Comparison of ENCODE assay signal across 21 mouse cellular contexts in genomic region chr8:24383963-24384435, GRCm38 (mm10).
DNase-seq lines count a peak whose midpoint lies in the region; ATAC-seq and TF ChIP-seq lines count a peak whose summit lies in the region.
"Had no signal": no experiment of that assay in that cellular context is flagged by ENCODE, and none has a peak within 500 bp of the region (broad histone marks: within the 10 kb centered on the region; RNA-seq: fewer than 3 reads in every experiment).

No protein-coding gene starts in this region.

- no peaks in the 10 kb centered on the region for H3K36me3 ChIP-seq in kidney, embryonic 16.5 days (ENCODE audit: insufficient read depth, low read length)
- no peaks in the 10 kb centered on the region for H3K36me3 ChIP-seq in neural tube, embryonic 14.5 days (ENCODE audit: control insufficient read depth, insufficient read depth, low read length)
- no peaks in the 10 kb centered on the region for H3K36me3 ChIP-seq in stomach, postnatal 0 days (ENCODE audit: control insufficient read depth, insufficient read depth, low read length)
- H3K36me3 ChIP-seq: embryonic facial prominence, embryonic 15.5 days; heart, embryonic 10.5 days; limb, embryonic 13.5 days; liver, embryonic 15.5 days; lung, embryonic 15.5 days; midbrain, embryonic 15.5 days had no signal

- H3K27me3 ChIP-seq in kidney, embryonic 16.5 days (ENCODE audit: insufficient read depth, low read length), result no peaks in the 10 kb centered on the region
- no peaks in the 10 kb centered on the region for H3K27me3 ChIP-seq in neural tube, embryonic 14.5 days (ENCODE audit: control insufficient read depth, insufficient read depth, low read length)
- H3K27me3 ChIP-seq in stomach, postnatal 0 days (ENCODE audit: control insufficient read depth, insufficient read depth, low read length), result no peaks in the 10 kb centered on the region
- H3K27me3 ChIP-seq: embryonic facial prominence, embryonic 15.5 days; liver, embryonic 15.5 days; midbrain, embryonic 15.5 days had no signal

- 45% methylated on average over 8 of the region's 8 CpGs for WGBS in kidney, embryonic 16.5 days
- whole genome bisulfite sequencing in neural tube, embryonic 14.5 days, result 58% methylated on average over 8 of the region's 8 CpGs
- 69% methylated on average over 8 of the region's 8 CpGs for WGBS in stomach, postnatal 0 days

- ATAC-seq in kidney, embryonic 16.5 days (ENCODE audit: low FRiP score, low TSS enrichment), result 0 out of 2 replicates have a peak, but pooled peaks have one; percentile 12
- ATAC-seq in neural tube, embryonic 14.5 days (ENCODE audit: low read depth), result peak; percentile 44
- no peak for ATAC-seq in stomach, postnatal 0 days (ENCODE audit: low FRiP score, low TSS enrichment)
- ATAC-seq: midbrain, embryonic 15.5 days had no signal

- no peak for TF ChIP-seq EP300 in stomach, postnatal 0 days (optimal IDR thresholded peaks at IDR 0.05)

- peaks cover 7% of the 10 kb centered on the region for H3K4me1 ChIP-seq in kidney, embryonic 16.5 days (ENCODE audit: insufficient read depth, low read length)
- no peaks in the 10 kb centered on the region for H3K4me1 ChIP-seq in neural tube, embryonic 14.5 days (ENCODE audit: control insufficient read depth, insufficient read depth, low read length)
- H3K4me1 ChIP-seq in stomach, postnatal 0 days (replicated peaks; ENCODE audit: control insufficient read depth, insufficient read depth), result no peaks in the 10 kb centered on the region
- H3K4me1 ChIP-seq: embryonic facial prominence, embryonic 15.5 days; liver, embryonic 15.5 days; lung, embryonic 15.5 days; midbrain, embryonic 15.5 days had no signal

- peaks cover 4% of the 10 kb centered on the region for H3K9me3 ChIP-seq in kidney, embryonic 16.5 days (ENCODE audit: low read length)
- no peaks in the 10 kb centered on the region for H3K9me3 ChIP-seq in neural tube, embryonic 14.5 days (ENCODE audit: control insufficient read depth, low read length)
- no peaks in the 10 kb centered on the region for H3K9me3 ChIP-seq in stomach, postnatal 0 days (ENCODE audit: control insufficient read depth, low read length)
- H3K9me3 ChIP-seq: embryonic facial prominence, embryonic 15.5 days; heart, embryonic 10.5 days; limb, embryonic 13.5 days; liver, embryonic 15.5 days; lung, embryonic 15.5 days; midbrain, embryonic 15.5 days had no signal

- no peak overlapping the region for H3K27ac ChIP-seq in kidney, embryonic 16.5 days (ENCODE audit: low read length)
- no peak overlapping the region for H3K27ac ChIP-seq in neural tube, embryonic 14.5 days (ENCODE audit: low read depth, low read length)
- no peak overlapping the region for H3K27ac ChIP-seq in stomach, postnatal 0 days (replicated peaks)
- H3K27ac ChIP-seq: embryonic facial prominence, embryonic 15.5 days; heart, embryonic 10.5 days; limb, embryonic 13.5 days; liver, embryonic 15.5 days; lung, embryonic 15.5 days; midbrain, embryonic 15.5 days had no signal

- TF ChIP-seq CTCF in stomach, postnatal 0 days (IDR thresholded peaks at IDR 0.05; ENCODE audit: low read depth), result peak; percentile 26; the same call in 1 of the 2 replicates

- no peak overlapping the region for H3K9ac ChIP-seq in kidney, embryonic 16.5 days (replicated peaks; ENCODE audit: low read length)
- H3K9ac ChIP-seq in neural tube, embryonic 14.5 days (replicated peaks; ENCODE audit: low read depth, low read length), result no peak overlapping the region
- no peak overlapping the region for H3K9ac ChIP-seq in stomach, postnatal 0 days (ENCODE audit: low read length)
- H3K9ac ChIP-seq: embryonic facial prominence, embryonic 15.5 days; limb, embryonic 13.5 days; liver, embryonic 15.5 days; lung, embryonic 15.5 days; midbrain, embryonic 15.5 days had no signal

- no peak overlapping the region for H3K4me2 ChIP-seq in kidney, embryonic 16.5 days (replicated peaks; ENCODE audit: low read depth, low read length)
- H3K4me2 ChIP-seq in neural tube, embryonic 14.5 days (ENCODE audit: low read depth, low read length), result no peak overlapping the region
- no peak overlapping the region for H3K4me2 ChIP-seq in stomach, postnatal 0 days (replicated peaks; ENCODE audit: low read depth)
- H3K4me2 ChIP-seq: embryonic facial prominence, embryonic 15.5 days; limb, embryonic 13.5 days; liver, embryonic 15.5 days; lung, embryonic 15.5 days; midbrain, embryonic 15.5 days had no signal

- no peak overlapping the region for H3K4me3 ChIP-seq in kidney, embryonic 16.5 days (ENCODE audit: low read length)
- H3K4me3 ChIP-seq in neural tube, embryonic 14.5 days (ENCODE audit: low read depth, low read length), result no peak overlapping the region
- no peak overlapping the region for H3K4me3 ChIP-seq in stomach, postnatal 0 days (ENCODE audit: low read depth, low read length)
- H3K4me3 ChIP-seq: embryonic facial prominence, embryonic 15.5 days; heart, embryonic 10.5 days; limb, embryonic 13.5 days; liver, embryonic 15.5 days; lung, embryonic 15.5 days; midbrain, embryonic 15.5 days had no signal

- DNase-seq in embryo, embryonic 11 days, result peak; percentile 24
- no peak for DNase-seq in embryo, embryonic 10.5 days (ENCODE audit: low spot score)
- no peak for DNase-seq in kidney, adult 8-10 months
- no peak for DNase-seq in neural tube, embryonic 10.5 days (ENCODE audit: extremely low spot score, low spot score)
- no peak for DNase-seq in stomach, postnatal 0 days (ENCODE audit: low spot score)
- DNase-seq in cerebellum, adult 11 months, result no peak
- DNase-seq: adrenal gland, adult 2 months; cerebellum, adult 11-12 months; kidney, postnatal 10 days; layer of hippocampus, postnatal 36 days; lung, postnatal 4 days; right cerebral cortex, postnatal 4 days; thymus, postnatal 25 days had no signal
